Mouse (Mus musculus) T-helper 2 cell (primary cell): ENCODE measurements around the gene Apol11b.
"Not testable (repeated sequence)": the region's sequence is repeated elsewhere in the genome, so short reads cannot be mapped to it uniquely, and the experiment has no call there.

Source experiments
- in situ Hi-C: fragments of 300-600 bp; cut with MboI, MseI; formaldehyde crosslinking; loops from one replicate; pipeline ENCODE4 v1.15.1; 2025; ENCODE audit warnings: high pct_unique_total_duplicates

The Apol11b gene

GRCm38 (mm10) chr15:77643176-77643575 is at the start of gene Apol11b:
TSS of gene Apol11b (minus strand) at chr15:77643286.
- in situ Hi-C loops, result loop anchor here (5.0 kb wide), 1 partner anchor 131 kb away; no protein-coding TSS in a partner anchor

- in situ Hi-C loops, result loop anchor here (5.0 kb wide), 1 partner anchor 239 kb away; no protein-coding TSS in a partner anchor
These were observed 48.6 kb upstream of the Apol11b start for GRCm38 (mm10) chr15:77691532-77692311.

DNA sequence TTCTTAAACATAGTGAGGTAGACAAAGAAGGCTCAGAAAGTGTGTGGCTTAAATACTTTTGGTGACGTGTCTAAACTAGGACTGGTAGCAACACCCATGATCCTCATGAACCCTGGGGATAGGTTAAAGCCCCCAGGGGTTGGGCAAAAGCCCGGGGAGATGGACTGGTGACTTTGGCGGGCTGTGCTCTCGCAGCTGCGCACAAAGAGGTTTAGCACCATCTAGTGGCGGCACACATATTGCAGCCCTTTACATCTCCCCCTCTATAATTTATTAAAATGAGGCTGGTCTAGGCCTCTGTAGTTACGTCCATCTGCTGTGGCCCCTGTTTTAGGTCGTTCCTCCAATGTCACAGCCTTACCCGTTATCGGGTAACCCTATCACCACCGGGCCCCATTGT is 40.9 kb upstream of the Apol11b start:
- in situ Hi-C loops, result not testable (repeated sequence)

- in situ Hi-C loops, result not testable (repeated sequence)
These were observed 31.0 kb upstream of the Apol11b start for GRCm38 (mm10) chr15:77674081-77674480.

- in situ Hi-C loops, result loop anchor here (5.0 kb wide), 1 partner anchor 190 kb away; no protein-coding TSS in a partner anchor
These were observed 18.8 kb upstream of the Apol11b start for GRCm38 (mm10) chr15:77661841-77662240.

DNA sequence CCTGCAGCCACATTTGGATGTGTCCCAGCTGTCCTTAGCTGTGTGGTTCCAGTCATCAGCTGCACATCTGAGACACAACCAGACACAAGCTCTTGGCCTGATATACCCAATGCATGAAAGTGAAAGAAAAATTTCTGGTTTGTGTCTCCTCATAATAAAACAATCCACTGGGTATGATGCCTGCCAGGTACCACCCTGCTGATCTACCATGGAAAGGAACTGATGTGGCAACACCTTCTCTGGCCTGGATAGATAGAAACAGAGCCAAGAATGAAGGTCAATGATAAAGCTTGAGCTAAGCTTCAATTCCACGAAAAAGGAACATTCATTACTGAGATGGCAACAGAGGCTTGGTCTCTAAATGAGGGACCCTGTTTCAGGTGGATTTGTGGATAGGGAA is 16.7 kb upstream of the Apol11b start:
- in situ Hi-C loops, result loop anchor here (5.0 kb wide), 1 partner anchor 187 kb away; no protein-coding TSS in a partner anchor

GRCm38 (mm10) chr15:77651143-77651542 is 8.1 kb upstream of the Apol11b start:
- in situ Hi-C loops, result not testable (repeated sequence)

DNA sequence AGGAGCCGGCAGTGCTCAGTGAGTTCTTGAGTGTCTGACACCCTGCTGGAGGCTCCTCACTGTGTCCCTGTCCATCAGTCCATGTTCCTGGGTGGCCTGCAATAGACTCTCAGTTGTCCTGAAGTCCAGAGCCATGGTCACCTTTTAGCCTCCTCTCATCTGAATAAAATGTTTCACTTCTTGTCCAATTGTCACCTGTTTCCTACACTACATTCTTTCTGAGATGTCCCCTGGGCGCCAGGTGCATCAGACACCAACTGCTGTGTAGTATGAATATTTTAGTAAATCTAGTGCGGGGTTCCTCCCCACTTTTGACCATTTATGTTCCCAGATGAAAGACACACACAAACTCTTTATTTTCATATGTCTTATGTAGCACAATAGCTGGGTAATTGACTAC is 13.3 kb downstream of the Apol11b start:
- in situ Hi-C loops, result not testable (repeated sequence)

DNA sequence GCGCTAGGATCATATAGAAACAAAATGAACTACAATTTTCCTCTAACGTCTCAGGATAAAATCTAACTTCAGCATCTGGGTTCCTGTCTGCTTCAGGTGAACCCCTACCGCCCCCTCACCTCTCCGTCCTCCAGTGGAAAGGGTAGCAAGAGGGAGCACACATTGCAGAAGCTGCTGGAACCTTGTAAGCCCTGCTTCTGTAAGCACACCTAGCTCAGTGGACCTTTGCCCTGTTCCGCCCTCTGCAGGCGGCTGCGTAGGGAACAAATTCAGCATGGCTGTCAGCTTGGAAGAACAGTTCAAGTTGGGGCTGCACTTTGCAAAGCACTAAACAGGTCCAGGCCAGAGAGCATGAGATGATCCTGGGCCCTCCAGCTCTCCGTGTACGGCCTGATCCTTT is 14.4 kb downstream of the Apol11b start:
- in situ Hi-C loops, result not testable (repeated sequence)

- in situ Hi-C loops, result not testable (repeated sequence)
These were observed 16.6 kb downstream of the Apol11b start for GRCm38 (mm10) chr15:77626471-77626870.

GRCm38 (mm10) chr15:77624710-77625109 is 18.4 kb downstream of the Apol11b start:
- in situ Hi-C loops, result no loop called here

DNA sequence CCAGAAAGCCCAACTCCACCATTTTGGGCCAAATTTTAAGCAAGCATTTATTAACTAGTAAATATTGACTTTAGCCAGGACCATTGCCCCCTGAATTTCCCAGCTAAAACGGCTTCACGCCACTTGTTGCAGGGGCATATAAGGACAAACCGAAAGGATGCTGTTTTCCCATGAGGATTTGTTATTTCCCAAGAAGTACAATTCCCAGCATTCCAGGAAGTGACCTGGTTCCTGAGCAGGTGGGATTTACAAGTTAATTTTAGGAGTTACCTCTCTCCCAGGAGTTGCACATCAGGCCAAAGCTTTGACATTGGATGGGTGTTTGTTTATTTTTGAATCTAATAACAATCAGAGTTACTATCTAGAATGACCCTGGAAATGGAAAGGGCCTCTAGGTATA is 37.0 kb downstream of the Apol11b start:
- in situ Hi-C loops, result no loop called here

DNA sequence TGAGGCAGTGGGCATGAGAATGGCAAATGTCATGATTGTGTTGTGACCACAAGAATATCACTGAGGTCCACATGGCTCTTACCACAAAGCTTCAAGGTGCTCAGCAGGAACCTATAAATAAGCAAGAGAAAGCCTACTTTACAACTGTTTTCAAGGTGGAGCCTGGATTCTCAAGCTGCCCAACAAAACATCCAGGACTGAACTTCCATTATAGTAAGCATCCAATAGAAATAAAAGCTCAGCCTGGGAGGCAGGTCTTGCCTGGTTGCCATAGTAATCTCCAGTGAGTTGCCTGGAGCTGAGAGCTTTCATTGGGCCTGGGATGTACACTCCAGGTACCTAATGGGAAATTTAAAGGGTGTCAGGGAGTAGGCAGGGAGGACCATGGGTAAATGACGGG is 44.1 kb downstream of the Apol11b start, which contains the start of gene Gm36245:
Gm36245 (plus strand) TSS at position 301 of the 400 bp plus-strand sequence.
- in situ Hi-C loops, result no loop called here

- in situ Hi-C loops, result no loop called here
These were observed 44.7 kb downstream of the Apol11b start for GRCm38 (mm10) chr15:77598429-77598828.

GRCm38 (mm10) chr15:77595961-77596360 is 47.1 kb downstream of the Apol11b start, which contains the start of gene Apol10b:
TSS of gene Apol10b (minus strand) at chr15:77596125.
- in situ Hi-C loops, result no loop called here

GRCm38 (mm10) chr15:77593557-77593956 is 49.5 kb downstream of the Apol11b start:
- in situ Hi-C loops, result no loop called here

- in situ Hi-C loops, result no loop called here
These were observed 52.2 kb downstream of the Apol11b start for GRCm38 (mm10) chr15:77590881-77591280.

DNA sequence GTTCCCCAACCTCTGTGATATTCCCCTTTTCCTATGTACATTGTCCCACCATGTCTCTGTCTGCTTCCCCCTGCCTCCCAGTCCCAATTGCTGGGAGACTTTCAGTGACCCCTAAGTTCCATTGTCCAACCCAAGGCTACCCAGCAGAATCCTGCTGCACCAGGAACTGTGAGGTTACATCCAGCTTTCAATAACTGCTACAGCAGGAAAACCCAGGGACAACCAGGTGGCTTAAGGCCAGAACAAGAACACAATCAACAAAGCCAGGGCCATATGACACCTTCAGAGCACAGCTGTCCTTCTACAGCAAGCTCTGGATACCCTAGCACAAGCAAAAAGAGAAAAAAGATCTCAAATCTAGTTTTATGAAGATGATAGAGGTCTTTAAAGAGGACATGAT is 54.1 kb downstream of the Apol11b start:
- in situ Hi-C loops, result no loop called here

GRCm38 (mm10) chr15:77587026-77587425 is 56.1 kb downstream of the Apol11b start:
- in situ Hi-C loops, result no loop called here
